Mouse (Mus musculus) stomach, postnatal 0 days (tissue): ENCODE results near the gene Dram1.

Experiments used
- CTCF ChIP-seq: IDR thresholded peaks from 2 replicates; pipeline ENCODE4 v1.5.1; 2016; ENCODE audit warnings: antibody characterized with exemption, low read depth, mild to moderate bottlenecking, moderate library complexity
- EP300 ChIP-seq: optimal IDR thresholded peaks from 2 replicates; pipeline ENCODE3; 2016; ENCODE audit warnings: antibody characterized with exemption

DNA sequence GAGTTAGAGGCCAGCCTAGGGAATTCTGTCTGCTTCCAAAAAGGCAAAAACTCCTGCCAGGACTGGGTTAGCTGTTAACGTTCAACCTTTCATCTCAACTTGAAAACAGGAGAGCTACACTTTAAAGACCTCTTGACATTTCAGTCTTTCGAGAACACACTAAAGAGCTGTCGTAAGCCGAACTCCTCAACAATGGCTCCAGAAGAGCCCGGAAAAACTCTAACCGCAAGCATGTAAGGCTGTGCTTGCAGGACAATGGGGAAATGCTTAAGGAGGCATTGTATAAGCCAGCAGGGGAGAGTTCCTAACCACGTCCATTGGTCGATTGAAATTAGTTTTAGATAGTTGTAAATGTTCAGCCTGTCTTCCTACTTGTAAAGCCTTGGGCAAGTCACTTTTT is 29.1 kb downstream of the Dram1 start:
- TF ChIP-seq CTCF (no peak), EP300 (no peak)
